Mouse (Mus musculus) small intestine, adult 2 months (tissue): ENCODE data around the gene Nupl1.

Experiments used
- CTCF ChIP-seq: fragments of 200-500 bp; IDR thresholded peaks from 2 replicates; pipeline ENCODE4 v1.5.1; 2012; ENCODE audit warnings: low read depth, mild to moderate bottlenecking, control low read depth, inconsistent platforms, low read length, moderate library complexity, mixed read lengths; ENCODE audit not compliant: insufficient replicate concordance, insufficient read length; ENCODE audit errors: extremely low read depth
- POLR2A ChIP-seq: fragments of 200-500 bp; IDR thresholded peaks from 2 replicates; pipeline ENCODE4 v1.6.1; 2012; ENCODE audit warnings: low read depth, mild to moderate bottlenecking, control low read depth, inconsistent platforms, low read length, moderate library complexity

GRCm38 (mm10) chr14:60188201-60188825, 62.9 kb downstream of the Nupl1 start:
- no peak for TF ChIP-seq CTCF
- no peak for TF ChIP-seq POLR2A
